In the genomic region with DNA sequence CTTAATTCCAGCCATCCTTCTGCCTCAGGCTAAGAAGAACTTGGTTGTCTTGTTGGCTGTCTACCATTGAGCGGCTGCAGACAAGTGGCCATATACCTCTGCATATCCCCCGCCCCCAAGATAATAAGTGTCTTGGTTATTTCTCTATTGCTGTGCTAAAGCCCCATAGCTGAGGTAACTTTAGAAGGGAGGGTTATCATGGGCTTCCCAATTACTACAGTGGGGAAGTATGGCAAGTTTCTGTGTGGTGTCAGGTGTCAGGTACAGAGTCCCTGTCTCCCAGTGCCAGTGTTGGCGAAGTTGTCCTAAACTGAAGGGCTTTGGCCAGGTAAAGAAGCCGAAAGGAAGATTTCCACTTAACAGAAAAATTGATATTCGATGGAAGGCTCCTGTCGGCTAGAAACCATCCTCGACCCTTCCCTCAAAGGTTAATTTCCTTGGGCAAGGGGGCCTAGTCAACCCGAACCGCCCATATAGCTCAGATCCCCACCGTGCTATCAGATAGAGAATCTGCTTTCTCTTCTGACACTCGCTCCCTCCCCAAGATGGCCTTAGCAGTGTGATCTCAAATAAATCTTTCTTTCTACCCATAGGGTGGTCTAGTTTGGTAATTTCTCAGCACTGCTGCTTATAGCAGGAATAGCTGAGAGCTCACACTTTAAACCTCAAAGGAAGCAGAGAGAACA, we compare ENCODE assay signal across 29 mouse cellular contexts. TPM values are rescaled to one million over a fixed set of nuclear protein-coding genes. Genes with fewer than 3 reads are reported as not detected.
A peak's percentile ranks its signal among the peaks of the same experiment; 100 is the strongest.
DNase-seq lines count a peak whose midpoint lies in the region; ATAC-seq and TF ChIP-seq lines count a peak whose summit lies in the region.
"Had no signal": no experiment of that assay in that cellular context is flagged by ENCODE, and none has a peak within 500 bp of the region (broad histone marks: within the 10 kb centered on the region; RNA-seq: fewer than 3 reads in every experiment).

No protein-coding gene starts in this region.

- no peak overlapping the region for H3K4me2 ChIP-seq in kidney, embryonic 15.5 days
- no peak overlapping the region for H3K4me2 ChIP-seq in kidney, postnatal 0 days (ENCODE audit: low read length)
- no peak overlapping the region for H3K4me2 ChIP-seq in forebrain, embryonic 11.5 days (ENCODE audit: low read depth, low read length, severe bottlenecking)
- H3K4me2 ChIP-seq: embryonic facial prominence, embryonic 13.5 days; embryonic facial prominence, embryonic 15.5 days; forebrain, embryonic 13.5 days; forebrain, embryonic 15.5 days had no signal

- H3K4me1 ChIP-seq in kidney, embryonic 15.5 days = 0 out of 2 replicates have a peak, but pooled peaks cover 2% of the 10 kb centered on the region
- H3K4me1 ChIP-seq in kidney, postnatal 0 days (replicated peaks; ENCODE audit: insufficient read depth, low read length) = no peaks in the 10 kb centered on the region
- no peaks in the 10 kb centered on the region for H3K4me1 ChIP-seq in forebrain, embryonic 11.5 days (replicated peaks; ENCODE audit: control insufficient read depth, insufficient read depth, low read length)
- H3K4me1 ChIP-seq: embryonic facial prominence, embryonic 13.5 days; embryonic facial prominence, embryonic 15.5 days; forebrain, embryonic 10.5 days; forebrain, embryonic 13.5 days; forebrain, embryonic 15.5 days had no signal

- DNase-seq in heart, adult 11 months = peak; percentile 76
- no peak for DNase-seq in heart, postnatal 25 days (ENCODE audit: low spot score)
- DNase-seq in kidney, adult 18-20 months = no peak
- DNase-seq in kidney, postnatal 0 days (ENCODE audit: low spot score) = peak; percentile 40
- no peak for DNase-seq in kidney, postnatal 10 days
- no peak for DNase-seq in forebrain, embryonic 11.5 days (ENCODE audit: low spot score)
- DNase-seq: adrenal gland, adult 8-10 months; adrenal gland, postnatal 14 days; adrenal gland, postnatal 36 days; B cell, adult 2 months; cerebellum, adult 11 months; cerebellum, adult 18-20 months; cerebellum, adult 8-10 months; cerebellum, adult 9-11 months; cerebellum, postnatal 14 days; cerebellum, postnatal 36 days; embryo, embryonic 11 days had no signal

- no peak overlapping the region for H3K27ac ChIP-seq in kidney, embryonic 15.5 days
- no peak overlapping the region for H3K27ac ChIP-seq in kidney, postnatal 0 days
- H3K27ac ChIP-seq in forebrain, embryonic 11.5 days (ENCODE audit: low read depth, low read length) = no peak overlapping the region
- H3K27ac ChIP-seq: embryonic facial prominence, embryonic 13.5 days; embryonic facial prominence, embryonic 15.5 days; forebrain, embryonic 10.5 days; forebrain, embryonic 13.5 days; forebrain, embryonic 15.5 days had no signal

- no peaks in the 10 kb centered on the region for H3K36me3 ChIP-seq in kidney, embryonic 15.5 days
- no peaks in the 10 kb centered on the region for H3K36me3 ChIP-seq in kidney, postnatal 0 days (ENCODE audit: insufficient read depth, low read length)
- H3K36me3 ChIP-seq in forebrain, embryonic 11.5 days (ENCODE audit: control insufficient read depth, insufficient read depth, low read length) = no peaks in the 10 kb centered on the region
- H3K36me3 ChIP-seq: embryonic facial prominence, embryonic 13.5 days; embryonic facial prominence, embryonic 15.5 days; forebrain, embryonic 10.5 days; forebrain, embryonic 15.5 days; G1E had no signal

- ATAC-seq in kidney, embryonic 15.5 days (replicated peaks; ENCODE audit: low FRiP score) = peak; percentile 69
- no peak for ATAC-seq in kidney, postnatal 0 days (replicated peaks; ENCODE audit: low FRiP score, low read depth)
- no peak for ATAC-seq in forebrain, embryonic 11.5 days (replicated peaks; ENCODE audit: low FRiP score)
- ATAC-seq: activated CD4-positive, CD25-positive, alpha-beta regulatory T cell, adult 4 months; CD4-positive, CD25-positive, alpha-beta regulatory T cell, adult 4 months; forebrain, embryonic 13.5 days; forebrain, embryonic 15.5 days; Patski had no signal

- intact Hi-C loops in heart, postnatal 25 days (cut with DNase I) = no loop called here

- TF ChIP-seq CTCF in kidney, postnatal 0 days (IDR thresholded peaks at IDR 0.05; ENCODE audit: low read depth) = no peak

- H3K4me3 ChIP-seq in kidney, embryonic 15.5 days (replicated peaks) = no peak overlapping the region
- no peak overlapping the region for H3K4me3 ChIP-seq in kidney, postnatal 0 days (replicated peaks; ENCODE audit: low read depth, low read length)
- no peak overlapping the region for H3K4me3 ChIP-seq in forebrain, embryonic 11.5 days (ENCODE audit: low read depth, low read length)
- H3K4me3 ChIP-seq: embryonic facial prominence, embryonic 13.5 days; embryonic facial prominence, embryonic 15.5 days; erythroblast, embryonic 14.5 days; forebrain, embryonic 10.5 days; forebrain, embryonic 13.5 days; forebrain, embryonic 15.5 days had no signal

- no peak overlapping the region for H3K9ac ChIP-seq in kidney, embryonic 15.5 days
- H3K9ac ChIP-seq in kidney, postnatal 0 days (ENCODE audit: low read depth, low read length) = no peak overlapping the region
- H3K9ac ChIP-seq in forebrain, embryonic 11.5 days (ENCODE audit: low read length) = no peak overlapping the region
- H3K9ac ChIP-seq: embryonic facial prominence, embryonic 13.5 days; embryonic facial prominence, embryonic 15.5 days; forebrain, embryonic 13.5 days; forebrain, embryonic 15.5 days had no signal

- WGBS in kidney, embryonic 15.5 days = 47% methylated on average over 11 of the region's 11 CpGs
- WGBS in kidney, postnatal 0 days = 50% methylated on average over 11 of the region's 11 CpGs
- 85% methylated on average over 11 of the region's 11 CpGs for WGBS in forebrain, embryonic 11.5 days

- H3K9me3 ChIP-seq in kidney, embryonic 15.5 days (replicated peaks) = no peaks in the 10 kb centered on the region
- H3K9me3 ChIP-seq in kidney, postnatal 0 days (replicated peaks; ENCODE audit: low read length) = no peaks in the 10 kb centered on the region
- H3K9me3 ChIP-seq in forebrain, embryonic 11.5 days (ENCODE audit: control insufficient read depth, low read length) = no peaks in the 10 kb centered on the region
- H3K9me3 ChIP-seq: embryonic facial prominence, embryonic 13.5 days; embryonic facial prominence, embryonic 15.5 days; forebrain, embryonic 10.5 days; forebrain, embryonic 13.5 days; forebrain, embryonic 15.5 days; G1E had no signal

- no peaks in the 10 kb centered on the region for H3K27me3 ChIP-seq in kidney, embryonic 15.5 days
- H3K27me3 ChIP-seq in kidney, postnatal 0 days (ENCODE audit: insufficient read depth, low read length) = no peaks in the 10 kb centered on the region
- no peaks in the 10 kb centered on the region for H3K27me3 ChIP-seq in forebrain, embryonic 11.5 days (ENCODE audit: control insufficient read depth, insufficient read depth, low read length)
- H3K27me3 ChIP-seq: CH12.LX; embryonic facial prominence, embryonic 13.5 days; embryonic facial prominence, embryonic 15.5 days; forebrain, embryonic 13.5 days; forebrain, embryonic 15.5 days; Patski had no signal

RNA-seq across cellular contexts. Expression of a gene that starts 44.6 kb away (rescaled TPM):
- total RNA-seq in heart, postnatal 25 days (2021) = 10 to 100 TPM; 17.2 to 18.3 TPM
- 18.3 and 20.0 TPM in 2 replicates for polyA plus RNA-seq in kidney, embryonic 15.5 days (2015; fragmentation: Nextera tagmentation; extraction: Ambion mirVana)
- polyA plus RNA-seq in kidney, postnatal 0 days (2015; fragmentation: Nextera tagmentation; extraction: Ambion mirVana) = 15.3 and 15.8 TPM in 2 replicates
- 32.1 and 32.7 TPM in 2 replicates for polyA plus RNA-seq in forebrain, embryonic 11.5 days (2014; fragmentation: Nextera tagmentation; extraction: Ambion mirVana)

Comparison
In these comparisons a context has a peak if more than half of its experiments do, and no peak if none do; other contexts are left out.
1. DNase-seq: peak in heart, adult 11 months (single experiment) and kidney, postnatal 0 days (single experiment); none in heart, postnatal 25 days (single experiment), kidney, adult 18-20 months (single experiment), kidney, postnatal 10 days (single experiment) and forebrain, embryonic 11.5 days (single experiment).